Comparison of ENCODE assay signal across 10 mouse cellular contexts in genomic region chr19:58968731-58969506, GRCm38 (mm10). TPM values are rescaled to one million over a fixed set of nuclear protein-coding genes. Genes with fewer than 3 reads are reported as not detected.
DNase-seq lines count a peak whose midpoint lies in the region; ATAC-seq lines count a peak whose summit lies in the region.
"Had no signal": no experiment of that assay in that cellular context is flagged by ENCODE, and none has a peak within 500 bp of the region (broad histone marks: within the 10 kb centered on the region; RNA-seq: fewer than 3 reads in every experiment).

No protein-coding gene starts in this region.

- H3K27ac ChIP-seq in neural tube, embryonic 15.5 days (replicated peaks), result no peak overlapping the region
- H3K27ac ChIP-seq in hindbrain, embryonic 11.5 days (ENCODE audit: low read depth, low read length), result no peak overlapping the region
- H3K27ac ChIP-seq: limb, embryonic 15.5 days had no signal

- peak; percentile 25 for DNase-seq in cerebellum, adult 11 months
- DNase-seq in neural tube, embryonic 10.5 days (ENCODE audit: extremely low spot score, low spot score), result peak; percentile 30
- peak; percentile 51 for DNase-seq in hindbrain, embryonic 11.5 days (ENCODE audit: low spot score)
- DNase-seq in right cerebral cortex, adult 2 months (ENCODE audit: low spot score in 2 of 2), result no peak
- no peak for DNase-seq in adrenal gland, postnatal 25 days
- DNase-seq in B cell, adult 2 months, result no peak

- no peak overlapping the region for H3K4me2 ChIP-seq in neural tube, embryonic 15.5 days
- no peak overlapping the region for H3K4me2 ChIP-seq in hindbrain, embryonic 11.5 days (replicated peaks; ENCODE audit: low read depth, low read length)
- H3K4me2 ChIP-seq: limb, embryonic 15.5 days had no signal

- WGBS in neural tube, embryonic 15.5 days, result 13% methylated on average over 15 of the region's 15 CpGs
- 24% methylated on average over 15 of the region's 15 CpGs for WGBS in hindbrain, embryonic 11.5 days

- no peak overlapping the region for H3K9ac ChIP-seq in neural tube, embryonic 15.5 days (replicated peaks)
- H3K9ac ChIP-seq in hindbrain, embryonic 11.5 days (ENCODE audit: low read depth, low read length), result no peak overlapping the region
- H3K9ac ChIP-seq: limb, embryonic 15.5 days had no signal

- no peak for ATAC-seq in cerebellum, adult (ENCODE audit: insufficient number of reproducible peaks, low FRiP score, low TSS enrichment)
- no peak for ATAC-seq in neural tube, embryonic 15.5 days (ENCODE audit: low FRiP score)
- ATAC-seq in hindbrain, embryonic 11.5 days (ENCODE audit: low FRiP score), result peak; percentile 30; the same call in 1 of the 2 replicates

- no peak overlapping the region for H3K4me3 ChIP-seq in neural tube, embryonic 15.5 days (replicated peaks)
- H3K4me3 ChIP-seq in hindbrain, embryonic 11.5 days (ENCODE audit: low read depth, low read length), result no peak overlapping the region
- H3K4me3 ChIP-seq: limb, embryonic 15.5 days had no signal

- H3K27me3 ChIP-seq in neural tube, embryonic 15.5 days (replicated peaks), result peaks cover 74% of the 10 kb centered on the region
- H3K27me3 ChIP-seq in hindbrain, embryonic 11.5 days (ENCODE audit: control insufficient read depth, insufficient read depth, low read length), result peaks cover 52% of the 10 kb centered on the region

- H3K36me3 ChIP-seq in neural tube, embryonic 15.5 days, result no peaks in the 10 kb centered on the region
- H3K36me3 ChIP-seq in hindbrain, embryonic 11.5 days (ENCODE audit: control insufficient read depth, insufficient read depth, low read length), result no peaks in the 10 kb centered on the region
- H3K36me3 ChIP-seq: limb, embryonic 15.5 days had no signal

- peaks cover 16% of the 10 kb centered on the region for H3K4me1 ChIP-seq in neural tube, embryonic 15.5 days
- H3K4me1 ChIP-seq in hindbrain, embryonic 11.5 days (replicated peaks; ENCODE audit: control insufficient read depth, insufficient read depth, low read length), result no peaks in the 10 kb centered on the region

- H3K9me3 ChIP-seq in neural tube, embryonic 15.5 days (replicated peaks), result no peaks in the 10 kb centered on the region
- no peaks in the 10 kb centered on the region for H3K9me3 ChIP-seq in hindbrain, embryonic 11.5 days (ENCODE audit: control insufficient read depth, low read length)
- H3K9me3 ChIP-seq: limb, embryonic 15.5 days had no signal

RNA-seq across cellular contexts. Expression of gene Hspa12a, which starts 25.5 kb away (rescaled TPM):
- polyA plus RNA-seq in neural tube, embryonic 15.5 days (2015; fragmentation: Nextera tagmentation; extraction: Ambion mirVana), result 67.8 and 72.7 TPM in 2 replicates
- 14.5 and 15.7 TPM in 2 replicates for polyA plus RNA-seq in hindbrain, embryonic 11.5 days (2014; fragmentation: Nextera tagmentation; extraction: Ambion mirVana)
- 115 and 119 TPM in 2 replicates for total RNA-seq in adrenal gland, postnatal 25 days (2021)

RNA-seq across cellular contexts. Expression of gene Eno4, which starts 25.7 kb away (rescaled TPM):
- 1.3 and 1.8 TPM in 2 replicates for polyA plus RNA-seq in neural tube, embryonic 15.5 days (2015; fragmentation: Nextera tagmentation; extraction: Ambion mirVana)
- polyA plus RNA-seq in hindbrain, embryonic 11.5 days (2014; fragmentation: Nextera tagmentation; extraction: Ambion mirVana), result 0.54 and 0.99 TPM in 2 replicates
- total RNA-seq in adrenal gland, postnatal 25 days (2021), result 0.24 and 0.33 TPM in 2 replicates
- polyA plus RNA-seq: large intestine, adult 2 months had no signal

Comparison
In these comparisons a context has a peak if more than half of its experiments do, and no peak if none do; other contexts are left out.
1. DNase-seq: peak in cerebellum, adult 11 months (single experiment), neural tube, embryonic 10.5 days (single experiment) and hindbrain, embryonic 11.5 days (single experiment); none in right cerebral cortex, adult 2 months (0 of 2), adrenal gland, postnatal 25 days (single experiment) and B cell, adult 2 months (0 of 2).